Mouse (Mus musculus) heart, adult 2 months (tissue): ENCODE measurements at regions not wholly inside any gene's neighbourhood (a gene's known extent, or its start where the extent isn't known, plus 50 kb on each side); places are given as distances from the start of the nearest gene placed in this dataset.

ENCODE experiments used
- DNase-seq, 2 experiments: peaks; one replicate each; pipeline ENCODE4 v3.0.0; 2021
- H3K27ac ChIP-seq: fragments of 200-600 bp; 2 replicates; pipeline ENCODE4 v1.8.1; 2022
- H3K27me3 ChIP-seq: fragments of 200-500 bp; 2 replicates; pipeline ENCODE4 v1.6.1; 2012; ENCODE audit warnings: mild to moderate bottlenecking, low read length, inconsistent platforms, mixed read lengths; ENCODE audit not compliant: control insufficient read depth, insufficient read depth
- H3K36me3 ChIP-seq: fragments of 200-500 bp; 2 replicates; pipeline ENCODE4 v1.6.1; 2012; ENCODE audit warnings: low read length, inconsistent platforms; ENCODE audit not compliant: control insufficient read depth, insufficient read depth
- H3K4me1 ChIP-seq: fragments of 200-500 bp; 2 replicates; pipeline ENCODE4 v1.6.1; 2011; ENCODE audit warnings: low read length; ENCODE audit not compliant: control insufficient read depth, insufficient read depth
- H3K4me3 ChIP-seq: fragments of 200-600 bp; 2 replicates; pipeline ENCODE4 v1.8.1; 2022
- H3K79me2 ChIP-seq: fragments of 200-500 bp; replicated peaks from 2 replicates; pipeline ENCODE4 v1.6.1; 2012; ENCODE audit warnings: mild to moderate bottlenecking, inconsistent platforms, low read length, moderate library complexity, mixed read lengths; ENCODE audit not compliant: control insufficient read depth, insufficient read depth
- H3K9ac ChIP-seq: fragments of 200-500 bp; 2 replicates; pipeline ENCODE4 v1.6.1; 2012; ENCODE audit warnings: low read depth, mild to moderate bottlenecking, control low read depth, inconsistent platforms, low read length, mixed read lengths
- CTCF ChIP-seq: fragments of 200-600 bp; IDR thresholded peaks from 2 replicates; pipeline ENCODE4 v1.8.1; 2022; ENCODE audit warnings: antibody characterized with exemption, mild to moderate bottlenecking, moderate library complexity
- EP300 ChIP-seq: fragments of 200-500 bp; IDR thresholded peaks from 2 replicates; pipeline ENCODE4 v1.6.1; 2011; ENCODE audit warnings: low read depth, low read length, control low read depth; ENCODE audit not compliant: insufficient read depth
- POLR2A ChIP-seq: fragments of 200-500 bp; IDR thresholded peaks from 2 replicates; pipeline ENCODE4 v1.6.1; 2011; ENCODE audit warnings: mild to moderate bottlenecking, low read depth, low read length, control low read depth; ENCODE audit not compliant: insufficient read depth
- WGBS: fragments of 180-500 bp; shearing (Covaris S2); methylation state at CpG from one replicate; pipeline ENCODE4 v1.1.7; 2018; 5-methylcytosine and 5-hydroxymethylcytosine counted together
- intact Hi-C: fragments of 180-260 bp; cut with DNase I; formaldehyde crosslinking; loops from one replicate; pipeline ENCODE4 v1.15.1; 2025

DNA sequence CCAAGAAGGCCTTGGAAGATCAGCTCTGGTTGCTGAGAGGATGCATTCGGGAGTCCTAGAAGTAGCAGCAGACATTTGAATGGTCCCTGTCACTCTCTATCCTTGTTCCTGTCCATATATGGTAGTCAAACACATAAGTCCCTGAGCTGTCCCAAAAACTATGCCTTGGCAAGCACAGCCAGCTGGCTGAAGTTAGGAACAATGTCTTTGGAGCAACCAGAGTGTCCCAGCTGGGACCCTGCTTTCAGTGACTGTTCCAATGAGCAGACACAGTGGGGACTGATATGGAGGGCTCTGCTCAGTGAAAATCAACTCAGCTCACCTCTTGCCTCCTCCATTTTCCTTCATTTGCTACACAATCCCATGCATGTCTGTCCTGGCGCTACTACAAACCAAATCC is 580.0 kb downstream of the Tns3 start:
- Histone ChIP-seq H3K9ac (no peak overlapping the region), H3K36me3 (no peaks in the 10 kb centered on the region), H3K27me3 (no peaks in the 10 kb centered on the region), H3K4me1 (no peaks in the 10 kb centered on the region), H3K79me2 (no peaks in the 10 kb centered on the region), H3K27ac (no peak overlapping the region), H3K4me3 (no peak overlapping the region)
- WGBS: 71% methylated on average over 2 of the region's 2 CpGs
- TF ChIP-seq POLR2A: no peak
- TF ChIP-seq EP300: no peak
- TF ChIP-seq CTCF: no peak
- intact Hi-C loops: no loop called here
- no peak for DNase-seq

DNA sequence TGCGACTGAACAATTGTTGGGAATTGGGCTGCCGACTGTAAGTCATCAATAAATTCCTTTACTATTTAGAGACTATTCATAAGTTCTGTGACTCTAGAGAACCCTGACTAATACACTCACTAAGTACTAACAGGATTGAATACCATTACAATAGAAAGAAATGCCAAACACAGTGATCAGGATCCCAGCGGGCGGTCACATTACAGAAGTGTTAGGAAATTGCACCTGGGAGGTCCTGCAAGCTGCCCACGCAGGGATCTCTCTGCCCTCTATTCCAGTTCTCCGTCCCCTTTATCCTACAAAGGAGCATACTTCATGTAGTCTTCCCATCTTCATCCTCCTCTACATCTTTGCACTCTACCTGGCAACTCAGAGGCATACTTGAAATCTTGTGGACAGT is 581.5 kb downstream of the Tns3 start:
- no peak overlapping the region for H3K4me3 ChIP-seq
- no peaks in the 10 kb centered on the region for H3K79me2 ChIP-seq
- intact Hi-C loops: no loop called here
- WGBS: 90% methylated on average over 5 of the region's 6 CpGs
- no peaks in the 10 kb centered on the region for H3K4me1 ChIP-seq
- H3K27ac ChIP-seq: no peak overlapping the region
- no peak for TF ChIP-seq EP300
- TF ChIP-seq POLR2A: no peak
- no peak for TF ChIP-seq CTCF
- DNase-seq: no peak
- no peaks in the 10 kb centered on the region for H3K36me3 ChIP-seq
- no peak overlapping the region for H3K9ac ChIP-seq
- H3K27me3 ChIP-seq: no peaks in the 10 kb centered on the region

DNA sequence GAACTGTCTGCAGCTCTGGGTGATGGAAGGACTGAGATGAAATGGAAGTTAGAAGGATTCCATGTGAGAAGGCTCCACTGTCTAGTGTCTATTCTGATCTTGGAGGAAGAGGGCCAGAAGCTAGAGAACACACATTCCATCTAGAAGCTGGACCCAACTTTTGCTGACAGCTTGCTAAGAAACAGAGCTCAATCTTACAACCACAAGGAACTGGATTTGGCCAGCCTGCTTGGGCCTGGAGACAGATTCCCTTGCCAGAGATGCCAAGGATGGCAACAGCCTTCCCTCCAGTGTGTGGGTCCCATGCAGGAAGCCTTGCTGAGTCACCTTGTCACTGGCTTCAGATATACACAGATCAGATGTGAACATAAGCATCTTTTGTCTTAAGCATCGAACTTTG is 591.0 kb downstream of the Tns3 start:
- TF ChIP-seq POLR2A (no peak), EP300 (no peak), CTCF (no peak)
- Histone ChIP-seq H3K4me3 (no peak overlapping the region), H3K4me1 (no peaks in the 10 kb centered on the region), H3K9ac (no peak overlapping the region), H3K79me2 (no peaks in the 10 kb centered on the region), H3K36me3 (no peaks in the 10 kb centered on the region), H3K27ac (no peak overlapping the region), H3K27me3 (no peaks in the 10 kb centered on the region)
- intact Hi-C loops: no loop called here
- WGBS: 31% methylated on average over 1 of the region's 1 CpGs
- no peak for DNase-seq

DNA sequence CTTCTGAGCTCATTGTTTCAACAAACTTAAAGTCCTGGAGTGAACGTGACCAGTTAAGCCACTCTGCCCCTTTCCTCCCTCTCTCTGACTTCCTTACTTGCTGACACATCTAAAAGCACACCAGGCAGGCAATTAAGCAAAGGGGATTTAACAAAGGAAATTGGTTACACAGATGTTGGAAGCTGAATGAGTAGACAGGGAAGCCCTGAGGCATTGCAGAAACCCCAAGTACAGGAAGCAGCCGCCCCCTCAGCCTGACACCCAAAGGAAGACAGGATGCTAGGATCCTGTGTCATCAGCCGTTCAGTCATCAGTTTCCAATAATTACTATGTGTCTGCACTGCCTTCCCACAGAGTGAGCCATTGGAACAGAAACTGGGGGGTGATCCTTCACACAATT is 595.5 kb downstream of the Tns3 start:
- Histone ChIP-seq H3K4me1 (no peaks in the 10 kb centered on the region), H3K79me2 (no peaks in the 10 kb centered on the region), H3K9ac (no peak overlapping the region), H3K36me3 (no peaks in the 10 kb centered on the region), H3K27ac (no peak overlapping the region), H3K27me3 (no peaks in the 10 kb centered on the region), H3K4me3 (no peak overlapping the region)
- DNase-seq: peak in 1 of 2 experiments; percentile 10
- WGBS: 25% methylated on average over 3 of the region's 3 CpGs
- intact Hi-C loops: no loop called here
- TF ChIP-seq POLR2A: no peak
- no peak for TF ChIP-seq EP300
- no peak for TF ChIP-seq CTCF

DNA sequence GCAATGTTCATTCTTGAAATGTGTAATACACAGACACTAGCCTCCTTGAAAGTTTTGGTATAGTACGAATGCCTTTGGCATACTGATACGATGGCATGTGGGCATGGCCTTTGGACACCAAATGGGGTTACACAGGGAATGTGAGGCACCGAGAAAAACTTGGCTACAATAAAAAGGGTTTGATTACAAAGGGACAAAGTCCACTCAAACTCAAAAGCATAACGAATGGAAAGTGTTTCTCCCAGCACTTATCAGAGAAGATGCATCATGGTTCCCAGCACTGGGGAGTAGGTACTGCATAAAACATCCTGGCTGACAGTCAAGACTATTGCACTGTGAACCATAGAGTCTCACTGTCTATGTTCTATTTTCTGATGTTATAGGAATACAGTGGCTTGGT is 597.0 kb downstream of the Tns3 start:
- 84% methylated on average over 4 of the region's 4 CpGs for WGBS
- Histone ChIP-seq H3K27me3 (no peaks in the 10 kb centered on the region), H3K79me2 (no peaks in the 10 kb centered on the region), H3K4me3 (no peak overlapping the region), H3K9ac (no peak overlapping the region), H3K36me3 (no peaks in the 10 kb centered on the region), H3K4me1 (no peaks in the 10 kb centered on the region), H3K27ac (no peak overlapping the region)
- DNase-seq: no peak
- TF ChIP-seq EP300 (no peak), POLR2A (no peak), CTCF (no peak)
- intact Hi-C loops: no loop called here

DNA sequence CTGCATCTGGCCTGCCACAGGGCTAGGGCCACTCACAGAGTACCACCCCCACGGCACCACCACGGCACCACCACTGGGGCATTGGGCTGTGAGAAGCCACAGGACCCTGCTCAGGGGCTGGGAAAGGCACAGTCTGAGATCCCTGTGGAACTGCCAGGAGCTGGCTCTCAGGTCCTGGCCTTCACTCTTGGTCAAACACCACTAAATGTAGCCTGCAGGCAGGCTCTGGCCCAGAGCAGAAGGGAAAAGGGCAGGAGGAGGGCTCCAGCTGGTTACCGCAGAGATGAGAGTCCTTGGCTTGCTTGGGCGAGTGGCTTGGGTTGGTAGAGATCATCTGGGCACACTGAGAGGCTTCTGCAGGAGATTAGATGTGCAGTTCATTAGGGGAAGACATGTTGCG is 598.5 kb downstream of the Tns3 start:
- Histone ChIP-seq H3K36me3 (no peaks in the 10 kb centered on the region), H3K79me2 (no peaks in the 10 kb centered on the region), H3K27me3 (no peaks in the 10 kb centered on the region), H3K4me3 (no peak overlapping the region), H3K9ac (no peak overlapping the region), H3K27ac (no peak overlapping the region), H3K4me1 (no peaks in the 10 kb centered on the region)
- WGBS: 91% methylated on average over 5 of the region's 5 CpGs
- no peak for DNase-seq
- no peak for TF ChIP-seq CTCF
- no peak for TF ChIP-seq POLR2A
- TF ChIP-seq EP300: no peak
- intact Hi-C loops: no loop called here

DNA sequence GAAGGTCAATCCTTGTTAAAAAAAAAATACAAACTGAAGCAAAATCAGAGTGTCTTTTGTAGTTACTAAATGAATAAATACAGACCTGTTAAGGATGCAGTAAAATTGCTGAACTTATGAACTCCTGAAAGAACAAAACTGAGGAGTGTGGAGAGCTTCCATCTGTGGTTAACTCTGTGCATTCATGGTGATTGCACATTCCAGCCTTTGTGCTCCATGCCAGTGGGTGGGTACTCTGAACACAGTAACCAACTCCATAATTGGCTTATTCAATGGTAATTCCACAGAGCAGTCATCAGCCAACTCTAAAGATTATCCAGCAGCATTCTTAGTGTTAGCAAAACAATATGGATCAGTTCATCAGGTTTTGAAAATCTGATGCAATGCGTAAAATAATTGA is 599.2 kb downstream of the Tns3 start:
- H3K4me3 ChIP-seq: no peak overlapping the region
- intact Hi-C loops: no loop called here

More for the DNA sequence above, 599.2 kb downstream of the Tns3 start:
- H3K36me3 ChIP-seq: no peaks in the 10 kb centered on the region
- no peak overlapping the region for H3K27ac ChIP-seq
- H3K4me1 ChIP-seq: no peaks in the 10 kb centered on the region
- DNase-seq: no peak
- TF ChIP-seq CTCF: no peak
- TF ChIP-seq POLR2A: no peak
- WGBS: 98% methylated on average over 1 of the region's 1 CpGs
- H3K27me3 ChIP-seq: no peaks in the 10 kb centered on the region
- H3K9ac ChIP-seq: no peak overlapping the region
- H3K79me2 ChIP-seq: no peaks in the 10 kb centered on the region
